Mouse (Mus musculus) hindbrain, embryonic 10.5 days (tissue): Measurements from ENCODE around the gene Itgav. TPM values are rescaled to one million over a fixed set of nuclear protein-coding genes. Genes with fewer than 3 reads are reported as not detected.

Experiments used
- DNase-seq: peaks from one replicate; pipeline ENCODE4 v3.0.0-alpha.2; 2017; ENCODE audit warnings: low spot score
- H3K27ac ChIP-seq: fragments of 300-500 bp; sonication (generic); 2 replicates; pipeline ENCODE4 v1.5.1; 2016; ENCODE audit warnings: mild to moderate bottlenecking, moderate library complexity
- H3K27me3 ChIP-seq: fragments of 300-500 bp; sonication (generic); 2 replicates; pipeline ENCODE4 v1.6.1; 2016; ENCODE audit warnings: mild to moderate bottlenecking; ENCODE audit not compliant: poor library complexity, insufficient read depth, severe bottlenecking
- H3K36me3 ChIP-seq: fragments of 300-500 bp; sonication (generic); 2 replicates; pipeline ENCODE4 v1.6.1; 2016; ENCODE audit warnings: mild to moderate bottlenecking, moderate library complexity
- H3K4me1 ChIP-seq: fragments of 300-500 bp; sonication (generic); replicated peaks from 2 replicates; pipeline ENCODE4 v1.6.1; 2016; ENCODE audit warnings: mild to moderate bottlenecking
- H3K4me3 ChIP-seq: fragments of 300-500 bp; sonication (generic); 2 replicates; pipeline ENCODE4 v1.5.1; 2016; ENCODE audit warnings: mild to moderate bottlenecking, moderate library complexity
- H3K9me3 ChIP-seq: fragments of 300-500 bp; sonication (generic); 2 replicates; pipeline ENCODE4 v1.6.1; 2016; ENCODE audit warnings: mild to moderate bottlenecking, moderate library complexity
- WGBS: fragments of 180-500 bp; shearing (Covaris S2); methylation state at CpG from one replicate; pipeline ENCODE4 v1.1.7; 2016; 5-methylcytosine and 5-hydroxymethylcytosine counted together
- polyA plus RNA-seq: library from polyadenylated mRNA; unstranded; fragments of >200 nt; fragmentation: Nextera tagmentation; extraction: Ambion mirVana; gene quantifications from 2 replicates; pipeline ENCODE4 v1.2.1, GENCODE M21; 2016

Gene Itgav
- polyA plus RNA-seq, 1 experiment from 2014 or later = 31.8 TPM

DNA sequence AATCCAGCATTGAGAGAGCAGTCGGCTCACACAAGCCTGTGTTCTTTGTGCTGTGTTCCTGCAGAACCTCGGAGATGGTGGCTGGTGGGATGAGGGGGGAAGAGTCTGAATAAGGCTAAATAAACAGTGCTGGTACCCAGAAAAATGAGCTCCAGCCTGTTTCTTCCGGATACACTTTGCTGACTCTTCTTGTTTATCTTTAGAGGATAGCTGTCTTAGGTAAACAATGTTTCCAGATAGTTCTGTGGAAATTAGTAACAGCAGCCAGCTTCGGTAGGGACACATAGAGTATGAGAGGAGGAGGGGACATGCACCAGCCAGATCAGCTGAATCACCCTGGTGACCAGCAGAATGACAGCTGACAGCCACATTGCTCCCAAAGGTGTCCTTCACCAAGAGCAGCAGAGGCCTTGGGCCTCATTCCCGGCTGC is 16.4 kb downstream of the Itgav start:
- no peaks in the 10 kb centered on the region for H3K9me3 ChIP-seq

DNA sequence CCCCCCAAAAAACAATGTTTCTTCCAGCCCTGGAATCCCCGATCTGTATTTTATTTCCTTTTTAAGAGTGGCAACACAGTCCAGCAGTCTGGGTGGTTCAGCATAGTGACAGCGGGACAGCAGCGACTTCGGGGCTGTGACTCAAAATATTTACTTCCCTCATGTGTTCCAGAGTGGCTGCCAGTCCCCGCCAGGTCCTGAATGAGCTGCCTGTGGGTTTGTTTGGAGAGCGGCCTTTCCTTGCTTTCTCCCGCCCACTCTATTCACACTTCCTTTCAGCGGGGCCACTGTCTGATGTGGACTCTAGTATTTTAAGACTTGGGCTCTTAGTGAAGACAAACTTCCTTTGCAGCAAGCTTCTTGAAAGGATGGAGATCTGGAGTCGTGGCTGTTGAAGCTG is 18.0 kb downstream of the Itgav start:
- WGBS = 44% methylated on average over 9 of the region's 9 CpGs
- peak; percentile 17 for DNase-seq
- H3K27me3 ChIP-seq = no peaks in the 10 kb centered on the region

More for the DNA sequence above, 16.4 kb downstream of the Itgav start:
- WGBS = 37% methylated on average over 5 of the region's 5 CpGs
- peak; percentile 9 for DNase-seq
- no peaks in the 10 kb centered on the region for H3K27me3 ChIP-seq
- H3K27ac ChIP-seq = no peak overlapping the region
- peaks cover 20% of the 10 kb centered on the region for H3K4me1 ChIP-seq
- peaks cover 29% of the 10 kb centered on the region for H3K36me3 ChIP-seq
- H3K4me3 ChIP-seq = no peak overlapping the region

GRCm38 (mm10) chr2:83742836-83743235 is 18.6 kb downstream of the Itgav start:
- H3K27ac ChIP-seq = no peak overlapping the region
- H3K9me3 ChIP-seq = no peaks in the 10 kb centered on the region
- peaks cover 20% of the 10 kb centered on the region for H3K4me1 ChIP-seq
- DNase-seq = no peak
- H3K27me3 ChIP-seq = no peaks in the 10 kb centered on the region
- H3K4me3 ChIP-seq = no peak overlapping the region
- peaks cover 24% of the 10 kb centered on the region for H3K36me3 ChIP-seq
- 93% methylated on average over 2 of the region's 2 CpGs for WGBS

More for the DNA sequence above, 18.0 kb downstream of the Itgav start:
- H3K4me1 ChIP-seq = peaks cover 20% of the 10 kb centered on the region
- H3K36me3 ChIP-seq = peaks cover 20% of the 10 kb centered on the region
- H3K9me3 ChIP-seq = no peaks in the 10 kb centered on the region
- H3K4me3 ChIP-seq = no peak overlapping the region
- H3K27ac ChIP-seq = no peak overlapping the region

GRCm38 (mm10) chr2:83744276-83744952 is 20.2 kb downstream of the Itgav start:
- Histone ChIP-seq H3K36me3 (peaks cover 26% of the 10 kb centered on the region), H3K27ac (peak overlapping the region; percentile 29; the same call in 1 of the 2 replicates), H3K27me3 (no peaks in the 10 kb centered on the region), H3K9me3 (no peaks in the 10 kb centered on the region), H3K4me1 (peaks cover 17% of the 10 kb centered on the region), H3K4me3 (no peak overlapping the region)
- DNase-seq = no peak
- WGBS = 83% methylated on average over 9 of the region's 9 CpGs

GRCm38 (mm10) chr2:83745257-83745656 is 21.1 kb downstream of the Itgav start:
- Histone ChIP-seq H3K9me3 (no peaks in the 10 kb centered on the region), H3K27me3 (no peaks in the 10 kb centered on the region), H3K4me1 (peaks cover 10% of the 10 kb centered on the region), H3K36me3 (peaks cover 21% of the 10 kb centered on the region), H3K27ac (no peak overlapping the region), H3K4me3 (no peak overlapping the region)
- no peak for DNase-seq
- 84% methylated on average over 6 of the region's 6 CpGs for WGBS

- WGBS = 94% methylated on average over 10 of the region's 10 CpGs
- H3K27me3 ChIP-seq = no peaks in the 10 kb centered on the region
- DNase-seq = no peak
- H3K4me3 ChIP-seq = no peak overlapping the region
- peaks cover 21% of the 10 kb centered on the region for H3K36me3 ChIP-seq
- no peaks in the 10 kb centered on the region for H3K4me1 ChIP-seq
- no peak overlapping the region for H3K27ac ChIP-seq
- H3K9me3 ChIP-seq = no peaks in the 10 kb centered on the region
Measured at GRCm38 (mm10) chr2:83748581-83749118, 24.5 kb downstream of the Itgav start.

GRCm38 (mm10) chr2:83753008-83753407 is 28.8 kb downstream of the Itgav start:
- DNase-seq = no peak
- Histone ChIP-seq H3K27me3 (no peaks in the 10 kb centered on the region), H3K4me1 (no peaks in the 10 kb centered on the region), H3K36me3 (peaks cover 31% of the 10 kb centered on the region), H3K9me3 (no peaks in the 10 kb centered on the region), H3K27ac (no peak overlapping the region), H3K4me3 (no peak overlapping the region)
- WGBS = 92% methylated on average over 5 of the region's 5 CpGs

DNA sequence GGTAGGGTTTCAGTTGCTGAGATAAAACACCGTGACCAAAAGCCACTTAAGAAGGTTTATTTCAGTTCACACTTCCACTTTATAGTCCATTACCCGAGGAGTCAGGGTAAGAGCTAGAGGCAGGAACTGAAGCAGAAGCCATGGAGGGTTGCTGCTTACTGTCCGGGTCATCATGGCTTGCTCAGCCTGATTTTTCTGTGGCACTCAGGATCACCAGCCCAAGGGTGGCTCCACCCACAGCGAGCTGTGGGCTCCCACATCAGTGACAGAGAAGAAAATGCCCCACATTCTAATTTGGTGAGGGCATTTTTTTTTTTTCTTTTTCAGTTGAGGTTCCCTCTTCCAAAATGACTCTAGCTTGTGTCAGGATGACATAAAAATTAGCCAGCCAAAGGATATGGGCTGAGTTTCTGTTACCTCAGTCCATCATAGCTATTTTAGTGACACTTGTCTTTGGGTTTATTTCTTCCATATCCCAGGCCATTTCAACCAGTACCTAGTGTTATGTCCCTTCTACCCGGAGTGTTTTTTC is 30.2 kb downstream of the Itgav start:
- WGBS = 88% methylated on average over 5 of the region's 5 CpGs
- Histone ChIP-seq H3K36me3 (peaks cover 19% of the 10 kb centered on the region), H3K4me1 (peaks cover 9% of the 10 kb centered on the region), H3K4me3 (no peak overlapping the region), H3K27me3 (no peaks in the 10 kb centered on the region), H3K27ac (no peak overlapping the region), H3K9me3 (no peaks in the 10 kb centered on the region)
- DNase-seq = no peak

- Histone ChIP-seq H3K27me3 (no peaks in the 10 kb centered on the region), H3K4me1 (peaks cover 14% of the 10 kb centered on the region), H3K4me3 (peak overlapping the region; percentile 20), H3K36me3 (peaks cover 19% of the 10 kb centered on the region), H3K9me3 (no peaks in the 10 kb centered on the region), H3K27ac (peak overlapping the region; percentile 62)
- no peak for DNase-seq
- WGBS = 42% methylated on average over 7 of the region's 7 CpGs
Measured at GRCm38 (mm10) chr2:83758606-83759215, 34.5 kb downstream of the Itgav start.

- H3K27ac ChIP-seq = peak overlapping the region; percentile 62
- H3K27me3 ChIP-seq = no peaks in the 10 kb centered on the region
- no peaks in the 10 kb centered on the region for H3K9me3 ChIP-seq
- DNase-seq = peak; percentile 53
- peaks cover 19% of the 10 kb centered on the region for H3K36me3 ChIP-seq
- 28% methylated on average over 11 of the region's 11 CpGs for WGBS
- peaks cover 14% of the 10 kb centered on the region for H3K4me1 ChIP-seq
- H3K4me3 ChIP-seq = peak overlapping the region; percentile 20
Measured at GRCm38 (mm10) chr2:83759216-83759648, 35.0 kb downstream of the Itgav start.

- Histone ChIP-seq H3K9me3 (no peaks in the 10 kb centered on the region), H3K27ac (peak overlapping the region; percentile 62), H3K4me3 (no peak overlapping the region), H3K36me3 (peaks cover 19% of the 10 kb centered on the region), H3K4me1 (peaks cover 14% of the 10 kb centered on the region), H3K27me3 (no peaks in the 10 kb centered on the region)
- DNase-seq = no peak
- WGBS = 55% methylated on average over 5 of the region's 5 CpGs
Measured at GRCm38 (mm10) chr2:83759667-83760066, 35.5 kb downstream of the Itgav start.

DNA sequence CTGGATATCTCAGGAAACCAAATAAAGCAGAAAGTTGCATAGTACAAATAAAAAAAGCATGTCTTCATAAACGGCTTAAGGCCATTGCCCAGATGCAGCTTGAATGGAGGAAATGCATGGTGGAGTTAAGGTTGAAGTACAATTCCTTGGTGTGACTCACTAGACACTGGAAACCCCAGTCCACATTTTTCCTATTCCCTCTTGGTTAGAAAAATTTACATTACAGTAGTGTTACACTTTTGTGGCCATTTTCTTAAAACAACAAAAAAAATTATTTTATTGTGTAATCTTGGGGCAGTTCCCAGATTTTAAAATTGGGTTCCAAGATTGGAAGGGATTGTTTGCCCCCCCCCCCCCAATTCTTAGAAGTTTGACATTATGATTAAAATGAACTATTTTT is 35.9 kb downstream of the Itgav start:
- no peaks in the 10 kb centered on the region for H3K9me3 ChIP-seq
- 80% methylated on average over 1 of the region's 1 CpGs for WGBS
- H3K4me1 ChIP-seq = peaks cover 14% of the 10 kb centered on the region
- no peaks in the 10 kb centered on the region for H3K27me3 ChIP-seq
- H3K36me3 ChIP-seq = peaks cover 19% of the 10 kb centered on the region
- no peak overlapping the region for H3K4me3 ChIP-seq
- H3K27ac ChIP-seq = peak overlapping the region; percentile 62; the same call in 1 of the 2 replicates
- DNase-seq = no peak

DNA sequence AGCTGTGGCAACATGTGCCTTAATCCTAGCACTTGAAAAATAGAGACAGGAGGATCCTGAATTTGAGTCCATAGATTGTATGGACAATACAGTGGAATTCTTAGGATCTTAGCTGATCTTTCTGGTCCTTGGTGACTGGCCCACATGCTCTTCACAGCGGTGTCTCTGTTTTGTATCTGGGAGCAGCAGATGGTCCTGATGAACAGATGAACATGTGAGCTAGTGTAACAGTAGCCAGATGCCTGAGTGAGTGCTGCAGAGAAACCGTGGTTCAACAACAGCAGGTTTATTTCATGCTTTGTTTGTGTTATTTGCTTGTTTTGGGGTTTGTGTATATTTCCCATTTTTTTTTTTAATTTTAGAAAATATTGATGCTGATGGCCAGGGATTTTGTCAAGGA is 37.3 kb downstream of the Itgav start:
- WGBS = 67% methylated on average over 2 of the region's 2 CpGs
- no peak for DNase-seq
- Histone ChIP-seq H3K9me3 (no peaks in the 10 kb centered on the region), H3K4me1 (peaks cover 14% of the 10 kb centered on the region), H3K27me3 (no peaks in the 10 kb centered on the region), H3K27ac (no peak overlapping the region), H3K36me3 (peaks cover 17% of the 10 kb centered on the region), H3K4me3 (no peak overlapping the region)
